Mouse (Mus musculus) myocyte (in vitro differentiated cells): Measurements from ENCODE around the gene Gdpd5.

ENCODE experiments used
- CEBPB ChIP-seq: IDR thresholded peaks from 2 replicates; pipeline ENCODE4 v1.6.1; 2011; ENCODE audit warnings: mild to moderate bottlenecking, moderate library complexity; ENCODE audit not compliant: poor library complexity, insufficient read depth, severe bottlenecking
- E2F4 ChIP-seq: IDR thresholded peaks from one replicate; pipeline ENCODE4 v1.6.1; 2011; ENCODE audit warnings: mild to moderate bottlenecking, control low read depth, moderate library complexity; ENCODE audit not compliant: insufficient read depth
- MAX ChIP-seq: IDR thresholded peaks from one replicate; pipeline ENCODE4 v1.6.1; 2011; ENCODE audit warnings: low read depth, mild to moderate bottlenecking, control low read depth
- MYOD1 ChIP-seq, 3 experiments: IDR thresholded peaks; one replicate each; pipeline ENCODE4 v1.6.1; 2011; ENCODE audit warnings: control low read depth in 2 of 3, low read depth in 2 of 3, mild to moderate bottlenecking in 2 of 3, moderate library complexity in 1 of 3; ENCODE audit not compliant: insufficient read length in 2 of 3, control insufficient read depth in 1 of 3
- MYOG ChIP-seq, 3 experiments: IDR thresholded peaks; one replicate each; pipeline ENCODE4 v1.6.1; 2011; ENCODE audit warnings: control low read depth in 2 of 3, low read depth in 2 of 3, mild to moderate bottlenecking in 2 of 3; ENCODE audit not compliant: insufficient read length in 2 of 3, control insufficient read depth in 1 of 3, insufficient read depth in 1 of 3
- POLR2A ChIP-seq: IDR thresholded peaks from one replicate; pipeline ENCODE4 v1.6.1; 2011; ENCODE audit warnings: low read depth, mild to moderate bottlenecking, control low read depth, moderate library complexity; ENCODE audit not compliant: insufficient read length
- POLR2AphosphoS2 ChIP-seq: IDR thresholded peaks from one replicate; pipeline ENCODE4 v1.6.1; 2011; ENCODE audit warnings: low read depth, control low read depth; ENCODE audit not compliant: insufficient read length
- REST ChIP-seq: IDR thresholded peaks from one replicate; pipeline ENCODE4 v1.6.1; 2011; ENCODE audit warnings: mild to moderate bottlenecking, control low read depth, moderate library complexity; ENCODE audit not compliant: insufficient read depth, insufficient read length
- SRF ChIP-seq: IDR thresholded peaks from one replicate; pipeline ENCODE4 v1.6.1; 2011; ENCODE audit warnings: low read depth; ENCODE audit not compliant: control insufficient read depth, insufficient read length
- TCF12 ChIP-seq: IDR thresholded peaks from one replicate; pipeline ENCODE4 v1.6.1; 2011; ENCODE audit warnings: mild to moderate bottlenecking, control low read depth; ENCODE audit not compliant: poor library complexity, insufficient read depth, severe bottlenecking
- TCF3 ChIP-seq: IDR thresholded peaks from one replicate; pipeline ENCODE4 v1.6.1; 2011; ENCODE audit warnings: low read depth, control low read depth; ENCODE audit not compliant: insufficient read length
- USF1 ChIP-seq: IDR thresholded peaks from one replicate; pipeline ENCODE4 v1.6.1; 2011; ENCODE audit warnings: low read depth, mild to moderate bottlenecking, control low read depth, moderate library complexity

DNA sequence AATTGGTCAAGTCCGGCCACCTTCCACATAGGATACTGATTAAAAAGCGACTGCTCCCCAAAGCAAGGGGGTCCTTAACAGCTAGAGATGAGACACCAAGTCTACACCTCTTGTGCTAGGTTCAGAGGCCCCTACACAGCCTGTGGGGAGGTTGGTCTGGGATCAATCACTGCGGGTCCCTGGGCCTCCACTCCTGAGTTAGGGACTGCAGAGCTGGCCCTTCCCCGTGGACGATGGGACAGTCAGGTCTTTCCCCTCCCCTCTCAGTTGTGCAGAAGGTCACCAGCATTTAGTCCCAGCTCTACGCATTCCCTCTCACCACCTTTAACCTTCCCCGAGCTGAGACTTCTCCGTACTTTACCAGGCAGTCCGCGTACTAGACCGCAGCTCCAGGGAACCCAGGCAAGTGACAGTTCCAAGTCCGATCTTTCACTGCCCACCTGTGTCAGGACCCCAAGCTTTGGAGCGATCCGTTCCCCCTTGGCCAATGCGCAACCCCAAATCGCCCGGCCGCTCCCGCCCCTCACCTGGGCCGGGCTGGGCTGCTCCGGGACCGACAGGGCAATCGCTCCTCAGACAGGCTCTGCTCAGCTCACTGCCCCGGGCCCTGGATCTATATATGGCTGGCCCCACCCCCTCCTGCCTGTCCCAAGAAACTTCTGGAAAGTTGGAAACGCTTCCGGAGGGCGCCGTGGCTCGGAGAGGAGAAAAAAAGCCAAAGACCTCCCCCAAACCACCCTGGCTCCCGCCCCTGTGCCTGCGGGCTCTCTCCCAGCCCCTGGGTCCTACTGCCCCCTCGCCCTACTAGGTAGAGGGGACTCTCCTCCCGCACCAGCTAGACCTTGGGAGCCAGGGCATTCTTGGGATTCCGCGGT lies 28.5 kb upstream of the Gdpd5 start, which contains the start of gene Serpinh1:
- TF ChIP-seq POLR2A: peak; percentile 90
- TF ChIP-seq USF1: no peak
- TF ChIP-seq POLR2AphosphoS2: peak; percentile 88
- TF ChIP-seq TCF12: no peak
- TF ChIP-seq REST: no peak
- peak in 1 of 3 experiments; percentile 10 for TF ChIP-seq MYOD1 (IDR thresholded peaks at IDR 0.05; ENCODE audit: control insufficient read depth in 1 of 3, insufficient read length in 2 of 3, low read depth in 2 of 3)
- TF ChIP-seq CEBPB: no peak
- no peak for TF ChIP-seq TCF3
- no peak for TF ChIP-seq MAX
- TF ChIP-seq MYOG (IDR thresholded peaks at IDR 0.05; ENCODE audit: control insufficient read depth in 1 of 3, insufficient read depth in 1 of 3, insufficient read length in 2 of 3, low read depth in 2 of 3): peak in 1 of 3 experiments; percentile 45
- TF ChIP-seq SRF: no peak
- peak; percentile 3 for TF ChIP-seq E2F4
